In genomic region chr3:32537556-32537955, GRCm38 (mm10) we compare ENCODE assay signal across 11 mouse cellular contexts. TPM values are rescaled to one million over a fixed set of nuclear protein-coding genes. Genes with fewer than 3 reads are reported as not detected.
DNase-seq lines count a peak whose midpoint lies in the region; ATAC-seq and TF ChIP-seq lines count a peak whose summit lies in the region.
"Had no signal": no experiment of that assay in that cellular context is flagged by ENCODE, and none has a peak within 500 bp of the region (broad histone marks: within the 10 kb centered on the region; RNA-seq: fewer than 3 reads in every experiment).

No protein-coding gene starts in this region.

- H3K27me3 ChIP-seq in hindbrain, embryonic 15.5 days: no peaks in the 10 kb centered on the region
- no peaks in the 10 kb centered on the region for H3K27me3 ChIP-seq in hindbrain, embryonic 14.5 days (ENCODE audit: control insufficient read depth, insufficient read depth, low read length)
- no peaks in the 10 kb centered on the region for H3K27me3 ChIP-seq in cerebellum, adult 2 months (ENCODE audit: control insufficient read depth, insufficient read depth, low read length)
- H3K27me3 ChIP-seq in forebrain, embryonic 16.5 days (replicated peaks; ENCODE audit: control insufficient read depth, insufficient read depth, low read length): no peaks in the 10 kb centered on the region
- H3K27me3 ChIP-seq: embryonic facial prominence, embryonic 13.5 days; stomach, embryonic 15.5 days had no signal

- no peak overlapping the region for H3K9ac ChIP-seq in hindbrain, embryonic 15.5 days
- no peak overlapping the region for H3K9ac ChIP-seq in hindbrain, embryonic 14.5 days
- H3K9ac ChIP-seq in forebrain, embryonic 16.5 days (replicated peaks; ENCODE audit: low read depth, low read length): no peak overlapping the region
- H3K9ac ChIP-seq: embryonic facial prominence, embryonic 13.5 days; liver, embryonic 14.5 days; stomach, embryonic 15.5 days had no signal

- peak; percentile 45; the same call in 1 of the 2 replicates for ATAC-seq in hindbrain, embryonic 15.5 days (ENCODE audit: low FRiP score, low read depth)
- ATAC-seq in hindbrain, embryonic 14.5 days (ENCODE audit: low FRiP score): no peak
- no peak for ATAC-seq in forebrain, embryonic 16.5 days

- H3K36me3 ChIP-seq in hindbrain, embryonic 15.5 days: peaks cover 49% of the 10 kb centered on the region
- peaks cover 82% of the 10 kb centered on the region for H3K36me3 ChIP-seq in hindbrain, embryonic 14.5 days (replicated peaks; ENCODE audit: control insufficient read depth, insufficient read depth)
- H3K36me3 ChIP-seq in forebrain, embryonic 16.5 days (ENCODE audit: control insufficient read depth, insufficient read depth): peaks cover 15% of the 10 kb centered on the region

- no peak for TF ChIP-seq POLR2A in cerebellum, adult 2 months (IDR thresholded peaks at IDR 0.05; ENCODE audit: borderline replicate concordance, insufficient read depth, low read length)

- TF ChIP-seq CTCF in cerebellum, adult 2 months (IDR thresholded peaks at IDR 0.05; ENCODE audit: borderline replicate concordance, insufficient read depth, low read depth, low read length): no peak

- DNase-seq in hindbrain, embryonic 14.5 days (ENCODE audit: low spot score): no peak
- peak; percentile 46 to 74 for DNase-seq in cerebellum, adult 2 months
- DNase-seq in heart, postnatal 10 days: peak; percentile 81 to 88
- peak; percentile 9 to 45 for DNase-seq in left cerebral cortex, adult 8-10 months (ENCODE audit: low spot score in 2 of 2)
- peak; percentile 7 for DNase-seq in right cerebral cortex, postnatal 4 days
- no peak for DNase-seq in spleen, adult 18-20 months

- H3K9me3 ChIP-seq in hindbrain, embryonic 15.5 days: no peaks in the 10 kb centered on the region
- H3K9me3 ChIP-seq in hindbrain, embryonic 14.5 days (ENCODE audit: control insufficient read depth, low read length): no peaks in the 10 kb centered on the region
- no peaks in the 10 kb centered on the region for H3K9me3 ChIP-seq in forebrain, embryonic 16.5 days (ENCODE audit: control insufficient read depth, low read length)
- H3K9me3 ChIP-seq: embryonic facial prominence, embryonic 13.5 days; stomach, embryonic 15.5 days had no signal

- H3K4me2 ChIP-seq in hindbrain, embryonic 15.5 days: no peak overlapping the region
- no peak overlapping the region for H3K4me2 ChIP-seq in hindbrain, embryonic 14.5 days (replicated peaks)
- no peak overlapping the region for H3K4me2 ChIP-seq in forebrain, embryonic 16.5 days (ENCODE audit: low read length)
- H3K4me2 ChIP-seq: embryonic facial prominence, embryonic 13.5 days; stomach, embryonic 15.5 days had no signal

- intact Hi-C loops in heart, postnatal 10 days (cut with DNase I): no loop called here

- H3K4me1 ChIP-seq in hindbrain, embryonic 15.5 days (replicated peaks): no peaks in the 10 kb centered on the region
- H3K4me1 ChIP-seq in hindbrain, embryonic 14.5 days (replicated peaks; ENCODE audit: control insufficient read depth, insufficient read depth, low read length): no peaks in the 10 kb centered on the region
- H3K4me1 ChIP-seq in cerebellum, adult 2 months (ENCODE audit: control insufficient read depth, insufficient read depth, low read length): peaks cover 4% of the 10 kb centered on the region
- H3K4me1 ChIP-seq in forebrain, embryonic 16.5 days (replicated peaks; ENCODE audit: control insufficient read depth, insufficient read depth, low read length): 0 out of 2 replicates have a peak, but pooled peaks cover 2% of the 10 kb centered on the region
- H3K4me1 ChIP-seq: embryonic facial prominence, embryonic 13.5 days; stomach, embryonic 15.5 days had no signal

- no peak overlapping the region for H3K27ac ChIP-seq in hindbrain, embryonic 15.5 days (replicated peaks)
- no peak overlapping the region for H3K27ac ChIP-seq in hindbrain, embryonic 14.5 days
- peak overlapping the region; percentile 66; the same call in 1 of the 2 replicates for H3K27ac ChIP-seq in cerebellum, adult 2 months (ENCODE audit: insufficient read depth, low read length)
- no peak overlapping the region for H3K27ac ChIP-seq in forebrain, embryonic 16.5 days (ENCODE audit: low read length)
- H3K27ac ChIP-seq: embryonic facial prominence, embryonic 13.5 days; liver, embryonic 14.5 days; stomach, embryonic 15.5 days had no signal

- no peak overlapping the region for H3K4me3 ChIP-seq in hindbrain, embryonic 15.5 days
- no peak overlapping the region for H3K4me3 ChIP-seq in hindbrain, embryonic 14.5 days (replicated peaks; ENCODE audit: low read length)
- H3K4me3 ChIP-seq in cerebellum, adult 2 months (replicated peaks; ENCODE audit: insufficient read depth, low read depth, low read length): no peak overlapping the region
- H3K4me3 ChIP-seq in forebrain, embryonic 16.5 days (replicated peaks; ENCODE audit: low read length): no peak overlapping the region
- H3K4me3 ChIP-seq: embryonic facial prominence, embryonic 13.5 days; stomach, embryonic 15.5 days had no signal

- 46% methylated on average over 1 of the region's 1 CpGs for WGBS in hindbrain, embryonic 15.5 days
- WGBS in hindbrain, embryonic 14.5 days: 46% methylated on average over 1 of the region's 1 CpGs
- 38% methylated on average over 1 of the region's 1 CpGs for WGBS in cerebellum, adult 2 months
- 39% methylated on average over 1 of the region's 1 CpGs for WGBS in forebrain, embryonic 16.5 days

RNA-seq across cellular contexts. Expression of gene Mfn1, which starts 8.3 kb away (rescaled TPM):
- polyA plus RNA-seq in hindbrain, embryonic 15.5 days (2015; fragmentation: Nextera tagmentation; extraction: Ambion mirVana): 36.4 and 45.0 TPM in 2 replicates
- 34.6 and 41.7 TPM in 2 replicates for polyA plus RNA-seq in hindbrain, embryonic 14.5 days (2014; fragmentation: Nextera tagmentation; extraction: Ambion mirVana)
- polyA plus RNA-seq in cerebellum, adult 2 months (2012; rRNA removed): 134 and 143 TPM in 2 replicates
- total RNA-seq in heart, postnatal 10 days (2021): 100 to 1,000 TPM; 326 to 361 TPM
- total RNA-seq in left cerebral cortex, adult 8-10 months (2022): 100 to 1,000 TPM in 2 of 4 experiments, 10 to 100 TPM in 2; 93.5 to 111 (median 104) TPM
- 37.5 and 41.7 TPM in 2 replicates for polyA plus RNA-seq in forebrain, embryonic 16.5 days (2015; fragmentation: Nextera tagmentation; extraction: Ambion mirVana)

RNA-seq across cellular contexts. Expression of gene Zfp639, which starts 27.5 kb away (rescaled TPM):
- 36.9 and 40.0 TPM in 2 replicates for polyA plus RNA-seq in hindbrain, embryonic 15.5 days (2015; fragmentation: Nextera tagmentation; extraction: Ambion mirVana)
- polyA plus RNA-seq in hindbrain, embryonic 14.5 days (2014; fragmentation: Nextera tagmentation; extraction: Ambion mirVana): 39.6 and 44.1 TPM in 2 replicates
- polyA plus RNA-seq in cerebellum, adult 2 months (2012; rRNA removed): 53.5 and 53.8 TPM in 2 replicates
- total RNA-seq in heart, postnatal 10 days (2021): 10 to 100 TPM; 24.0 to 30.2 TPM
- total RNA-seq in left cerebral cortex, adult 8-10 months (2022): 10 to 100 TPM; 35.3 to 42.7 (median 39.7) TPM
- 38.8 and 39.8 TPM in 2 replicates for polyA plus RNA-seq in forebrain, embryonic 16.5 days (2015; fragmentation: Nextera tagmentation; extraction: Ambion mirVana)

RNA-seq across cellular contexts. Expression of gene Kcnmb3, which starts 45.5 kb away (rescaled TPM):
- 0.21 TPM in 1 of 2 replicates, not detected in the other for polyA plus RNA-seq in hindbrain, embryonic 15.5 days (2015; fragmentation: Nextera tagmentation; extraction: Ambion mirVana)
- polyA plus RNA-seq in hindbrain, embryonic 14.5 days (2014; fragmentation: Nextera tagmentation; extraction: Ambion mirVana): 0.11 TPM in 1 of 2 replicates, not detected in the other
- 0.05 TPM in 1 of 2 replicates, not detected in the other for polyA plus RNA-seq in cerebellum, adult 2 months (2012; rRNA removed)
- under 1 TPM; 0.20 to 0.55 TPM for total RNA-seq in heart, postnatal 10 days (2021)
- under 1 TPM; 0.37 to 0.82 (median 0.53) TPM for total RNA-seq in left cerebral cortex, adult 8-10 months (2022)
- polyA plus RNA-seq in forebrain, embryonic 16.5 days (2015; fragmentation: Nextera tagmentation; extraction: Ambion mirVana): 0.16 and 0.19 TPM in 2 replicates
- polyA plus RNA-seq: embryonic facial prominence, embryonic 13.5 days; liver, embryonic 14.5 days had no signal

Comparison
In these comparisons a context has a peak if more than half of its experiments do, and no peak if none do; other contexts are left out.
1. DNase-seq: peak in cerebellum, adult 2 months (2 of 2), heart, postnatal 10 days (2 of 2), left cerebral cortex, adult 8-10 months (2 of 2) and right cerebral cortex, postnatal 4 days (single experiment); none in hindbrain, embryonic 14.5 days (single experiment) and spleen, adult 18-20 months (0 of 2).